Mouse (Mus musculus): ENCODE measurements at regions not wholly inside any gene's neighbourhood (a gene's known extent, or its start where the extent isn't known, plus 50 kb on each side); places are given as distances from the start of the nearest gene placed in this dataset.

- DNase-seq = no peak
Observed at GRCm38 (mm10) chr11:38886466-38886865, 1650.7 kb upstream of the Tenm2 start.

GRCm38 (mm10) chr11:38861622-38862345 is 1626.0 kb upstream of the Tenm2 start:
- no peak for DNase-seq

DNA sequence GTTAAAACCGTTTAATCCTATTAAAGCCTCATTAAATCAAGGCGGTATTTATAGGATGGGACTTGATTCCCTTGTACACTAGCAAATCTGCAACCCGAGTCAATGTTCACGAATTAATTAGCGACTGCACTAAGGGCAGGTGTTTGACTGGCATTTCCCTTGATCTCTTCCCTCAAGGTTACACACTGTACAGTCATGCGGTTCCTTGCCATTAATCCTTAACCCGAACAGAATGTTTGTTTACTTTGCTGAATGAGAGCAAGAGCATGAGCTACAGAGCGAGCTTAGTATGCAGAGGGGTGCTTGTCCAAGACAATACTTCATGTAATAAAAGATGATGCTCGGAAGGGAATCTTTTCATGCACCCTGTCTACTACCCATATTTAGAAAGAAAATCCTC is 1620.9 kb upstream of the Tenm2 start:
- DNase-seq = no peak

DNA sequence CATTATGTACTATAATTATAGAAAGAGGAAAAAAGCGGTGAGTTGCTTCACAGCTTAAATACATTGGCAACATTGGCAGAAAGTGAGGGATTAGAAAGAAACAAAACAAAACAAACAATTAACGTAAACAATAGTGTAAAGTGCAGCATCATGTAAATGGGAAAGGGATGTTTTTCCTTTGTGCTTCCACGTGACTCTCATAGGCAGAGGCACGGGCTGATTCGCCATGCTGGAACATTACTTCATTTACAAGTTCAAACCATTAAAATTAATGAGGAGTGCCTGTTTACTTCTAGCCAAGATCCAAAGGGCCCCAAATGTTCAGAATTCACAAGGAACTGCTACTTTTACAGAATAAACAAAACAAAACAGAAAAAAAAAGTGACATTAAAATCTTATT is 1593.4 kb upstream of the Tenm2 start:
- no peak for DNase-seq

DNA sequence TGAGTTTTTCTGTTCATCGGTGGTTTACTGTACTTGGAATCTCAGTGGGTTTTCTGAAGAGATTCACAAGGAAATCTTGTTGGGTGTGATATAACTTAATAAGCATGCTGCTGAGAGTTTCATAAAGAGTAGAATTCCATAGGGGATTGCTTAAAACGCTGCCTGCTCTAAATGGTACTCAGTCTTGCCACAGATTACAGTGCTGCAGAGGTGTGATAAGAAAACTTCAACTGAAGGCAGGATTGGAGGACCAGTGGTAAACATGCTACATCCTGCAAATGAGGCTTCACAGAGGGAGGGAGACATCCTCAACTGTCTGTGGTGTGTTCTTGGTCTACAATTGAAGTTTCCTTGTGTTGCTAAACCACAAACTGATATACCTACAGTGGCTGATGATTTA is 1592.6 kb upstream of the Tenm2 start:
- no peak for DNase-seq

- DNase-seq = no peak
Observed at GRCm38 (mm10) chr11:38825172-38825753, 1589.5 kb upstream of the Tenm2 start.

DNA sequence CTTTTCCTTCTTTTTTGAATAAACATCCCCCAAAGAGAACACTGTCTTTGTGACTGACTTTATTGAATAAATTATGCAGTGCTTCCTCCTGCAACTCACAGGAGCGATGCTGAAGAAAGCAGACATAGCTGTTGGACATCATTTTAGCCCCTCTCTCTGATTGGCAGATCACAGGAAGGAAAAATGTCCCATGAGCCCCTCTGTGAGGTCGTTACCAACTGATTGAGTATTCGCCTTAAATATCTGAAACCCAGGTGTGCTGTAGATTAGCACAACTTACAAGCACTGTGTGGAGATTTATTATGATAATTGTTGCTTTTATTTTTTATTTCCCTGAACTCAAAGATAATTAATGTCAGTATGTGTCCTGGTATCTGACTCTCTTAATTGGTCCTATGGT is 1582.4 kb upstream of the Tenm2 start:
- DNase-seq = no peak

- DNase-seq = no peak
Observed at GRCm38 (mm10) chr11:38783548-38783947, 1547.8 kb upstream of the Tenm2 start.

DNA sequence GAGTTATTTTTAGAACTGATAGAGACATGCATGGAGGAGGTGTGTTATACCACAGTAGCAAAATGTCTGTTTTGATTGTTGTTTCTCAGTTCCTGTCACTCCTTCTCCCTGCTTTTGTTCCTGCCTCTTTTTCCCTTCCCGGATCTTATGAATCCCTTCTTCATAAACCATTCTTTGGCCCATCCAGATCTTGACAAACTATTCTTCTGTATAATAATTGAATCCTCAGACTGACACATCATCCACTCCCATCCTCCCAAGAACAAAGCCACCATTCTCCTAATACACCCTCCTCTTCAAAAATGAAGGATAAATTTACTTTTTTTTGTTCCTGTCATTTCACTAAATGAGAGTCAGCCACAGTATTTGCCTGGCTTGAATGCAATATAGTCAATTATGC is 1543.8 kb upstream of the Tenm2 start:
- no peak for DNase-seq

DNA sequence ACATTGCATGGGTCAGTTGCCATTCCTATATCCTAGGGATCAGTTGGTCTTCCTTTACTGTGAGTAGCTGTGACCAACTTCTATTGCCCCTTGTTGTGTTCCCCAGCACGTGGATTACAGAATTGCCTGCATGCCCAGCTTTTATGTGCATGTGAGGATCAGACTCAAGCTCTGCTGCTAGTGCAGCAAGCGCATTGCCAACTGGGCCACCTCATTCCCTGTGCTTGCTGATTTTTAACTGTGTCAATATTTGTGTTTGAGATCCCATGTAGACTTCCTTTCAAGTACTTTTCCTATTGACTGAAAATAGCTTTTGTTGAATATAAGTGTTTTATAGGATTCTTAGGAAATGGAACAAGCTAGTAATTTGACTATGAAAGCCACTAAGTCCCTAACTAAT is 1526.5 kb upstream of the Tenm2 start:
- DNase-seq = no peak

- peak; percentile 13 for DNase-seq
Observed at GRCm38 (mm10) chr11:38747549-38747948, 1511.8 kb upstream of the Tenm2 start.

GRCm38 (mm10) chr11:38729101-38729500 is 1493.3 kb upstream of the Tenm2 start:
- DNase-seq = no peak

- DNase-seq = no peak
Observed at GRCm38 (mm10) chr11:38715697-38716096, 1479.9 kb upstream of the Tenm2 start.

- no peak for DNase-seq
Observed at GRCm38 (mm10) chr11:38681264-38681663, 1445.5 kb upstream of the Tenm2 start.

- DNase-seq = no peak
Observed at GRCm38 (mm10) chr11:38673367-38674056, 1437.7 kb upstream of the Tenm2 start.
